Mouse (Mus musculus): ENCODE measurements around the gene Gemin4.

The Gemin4 gene

GRCm38 (mm10) chr11:76217390-76217800, at the start of gene Gemin4, which contains the start of gene Dbil5:
Gene Gemin4, minus strand, starts transcription at chr11:76217664.
Gene Dbil5, plus strand, starts transcription at chr11:76217608.
- peak; percentile 98 for DNase-seq

DNA sequence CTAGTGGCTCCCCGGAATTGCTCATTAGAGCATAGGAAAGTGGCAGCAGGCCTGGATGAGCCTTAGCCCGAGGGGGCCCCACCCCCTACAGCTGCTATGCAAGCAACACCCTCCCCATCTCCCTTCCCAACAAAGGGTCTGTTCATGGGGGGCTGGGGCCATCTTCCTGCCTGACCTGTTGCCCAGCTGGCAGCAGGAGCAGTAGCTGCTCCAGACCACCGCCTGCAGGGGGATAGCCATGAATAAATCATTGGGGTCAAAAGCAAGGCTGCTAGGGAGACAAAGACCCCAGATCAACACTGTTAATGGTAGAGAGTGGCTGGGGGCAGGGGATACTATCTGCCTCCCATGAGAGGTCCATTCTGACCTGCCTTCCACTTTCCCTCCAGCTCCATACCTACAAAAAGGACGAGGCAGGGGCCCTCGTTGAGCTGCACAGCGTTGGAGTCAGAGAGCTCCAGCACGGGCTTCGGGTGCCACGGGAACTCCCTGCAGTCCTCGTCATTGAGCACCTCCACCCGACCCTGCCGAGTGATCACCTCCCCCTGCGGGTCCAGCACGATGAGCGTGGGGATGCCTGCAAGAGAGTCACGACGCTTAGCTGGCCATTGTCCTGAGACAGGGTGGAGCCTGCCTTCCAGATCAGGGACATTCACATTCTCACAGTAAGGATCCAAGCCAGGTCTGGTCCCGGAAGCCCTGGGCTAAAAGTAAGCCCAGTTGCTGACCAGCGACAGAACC, 45.3 kb upstream of the Gemin4 start:
- no peak for DNase-seq

DNA sequence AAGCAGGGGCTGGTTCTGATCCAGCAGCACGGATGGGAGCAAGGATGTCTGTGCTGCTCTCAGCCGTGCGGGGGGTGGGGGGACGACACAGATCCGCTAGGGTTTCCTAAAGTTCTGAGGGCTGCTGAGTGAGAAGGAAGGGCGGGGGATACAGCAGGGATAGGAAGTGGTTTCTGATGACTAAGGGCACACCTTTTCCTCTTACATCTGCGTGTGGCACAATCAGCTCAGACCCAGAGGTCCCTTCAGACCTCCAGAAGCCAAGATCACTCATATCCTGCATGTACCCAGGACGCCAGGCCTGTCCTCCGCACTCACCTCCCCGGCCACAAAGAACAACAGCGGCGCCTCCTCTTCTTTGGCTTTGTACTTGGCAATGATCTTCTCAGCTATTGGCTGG, 43.8 kb upstream of the Gemin4 start:
- DNase-seq = no peak

DNA sequence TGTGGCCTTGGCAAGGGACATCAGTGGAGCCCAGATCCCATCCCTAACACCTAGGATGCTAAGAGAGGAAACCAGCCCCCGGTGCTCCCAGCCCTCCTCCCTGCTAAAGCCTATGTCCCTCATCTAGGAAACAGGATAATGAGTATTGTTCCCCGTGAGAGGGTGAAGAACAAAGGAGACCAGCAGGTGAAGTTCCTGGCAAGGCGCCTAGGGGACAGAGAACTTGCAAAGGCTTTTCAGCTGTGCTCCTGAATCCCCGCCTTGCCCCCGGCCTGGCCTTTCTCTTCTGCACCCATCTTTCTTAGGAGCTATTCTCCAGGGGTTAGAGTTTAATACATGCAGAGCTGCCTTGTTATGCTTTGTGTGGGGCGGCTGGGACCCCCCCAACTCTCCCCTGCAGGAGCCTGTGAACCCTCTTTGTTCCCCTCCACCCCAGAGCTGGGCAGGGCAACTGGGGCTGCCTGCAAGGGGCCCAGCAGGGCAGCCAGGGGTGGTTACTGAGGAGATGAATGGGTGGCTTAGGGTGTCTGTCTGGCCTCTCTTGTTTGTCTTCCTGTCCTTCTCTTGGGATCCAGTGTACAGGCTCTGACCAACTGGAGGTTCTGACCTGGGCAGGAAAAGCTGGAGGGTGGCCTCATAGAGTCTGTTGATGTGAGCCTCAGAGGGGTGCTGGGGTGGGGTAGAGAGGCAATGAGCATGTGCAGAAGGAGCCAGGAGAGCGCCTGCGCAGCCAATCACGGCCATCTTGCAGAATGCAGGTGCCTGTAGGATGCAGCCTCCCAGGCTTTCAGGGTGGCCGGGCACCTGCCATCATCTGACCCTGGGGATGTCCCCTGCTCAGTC, 43.0 kb upstream of the Gemin4 start:
- no peak for DNase-seq

DNA sequence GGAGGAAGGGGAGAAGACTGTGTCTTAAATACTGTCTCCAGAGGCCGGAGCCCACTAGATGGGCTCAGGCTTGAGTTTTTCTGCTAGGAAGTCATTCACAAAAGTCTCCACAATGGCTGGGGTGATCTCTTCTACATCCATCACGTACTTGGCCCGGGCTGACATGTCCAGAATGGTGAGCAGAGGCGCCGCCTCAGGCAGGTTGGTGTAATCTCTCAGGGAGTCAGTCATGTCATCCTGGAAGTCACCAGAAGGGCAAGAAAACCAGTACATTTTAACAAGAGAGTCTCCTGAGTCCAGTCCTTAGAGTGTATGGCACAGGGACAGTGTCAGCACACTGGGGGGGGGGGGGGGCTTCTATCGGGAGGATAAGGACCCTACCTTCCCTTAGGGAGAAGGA, 41.0 kb upstream of the Gemin4 start:
- no peak for DNase-seq

- no peak for DNase-seq
These were observed 39.9 kb upstream of the Gemin4 start for GRCm38 (mm10) chr11:76257386-76257785.

DNA sequence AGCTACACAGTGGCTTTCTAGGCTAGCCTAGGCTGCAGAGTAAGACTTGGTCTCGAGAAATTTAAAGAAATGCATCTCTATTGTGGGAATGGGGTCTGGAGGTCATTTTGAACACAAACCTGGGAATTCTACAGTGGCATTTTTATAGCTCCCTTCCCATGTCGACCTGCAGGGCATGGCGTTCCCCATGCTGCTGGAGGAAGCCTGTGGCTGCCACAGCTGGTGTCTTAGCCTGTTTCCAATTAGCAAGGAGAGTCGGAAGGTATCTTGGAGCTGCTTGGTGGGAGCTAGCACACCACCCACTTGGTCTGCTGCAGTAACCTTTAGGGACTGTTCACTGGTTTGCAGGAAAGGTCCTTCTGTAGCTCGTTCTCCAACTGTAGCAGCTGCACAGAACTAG, 38.7 kb upstream of the Gemin4 start:
- DNase-seq = no peak

- no peak for DNase-seq
These were observed 38.1 kb upstream of the Gemin4 start for GRCm38 (mm10) chr11:76255431-76256001.

- DNase-seq = no peak
These were observed 36.4 kb upstream of the Gemin4 start for GRCm38 (mm10) chr11:76253918-76254264.

DNA sequence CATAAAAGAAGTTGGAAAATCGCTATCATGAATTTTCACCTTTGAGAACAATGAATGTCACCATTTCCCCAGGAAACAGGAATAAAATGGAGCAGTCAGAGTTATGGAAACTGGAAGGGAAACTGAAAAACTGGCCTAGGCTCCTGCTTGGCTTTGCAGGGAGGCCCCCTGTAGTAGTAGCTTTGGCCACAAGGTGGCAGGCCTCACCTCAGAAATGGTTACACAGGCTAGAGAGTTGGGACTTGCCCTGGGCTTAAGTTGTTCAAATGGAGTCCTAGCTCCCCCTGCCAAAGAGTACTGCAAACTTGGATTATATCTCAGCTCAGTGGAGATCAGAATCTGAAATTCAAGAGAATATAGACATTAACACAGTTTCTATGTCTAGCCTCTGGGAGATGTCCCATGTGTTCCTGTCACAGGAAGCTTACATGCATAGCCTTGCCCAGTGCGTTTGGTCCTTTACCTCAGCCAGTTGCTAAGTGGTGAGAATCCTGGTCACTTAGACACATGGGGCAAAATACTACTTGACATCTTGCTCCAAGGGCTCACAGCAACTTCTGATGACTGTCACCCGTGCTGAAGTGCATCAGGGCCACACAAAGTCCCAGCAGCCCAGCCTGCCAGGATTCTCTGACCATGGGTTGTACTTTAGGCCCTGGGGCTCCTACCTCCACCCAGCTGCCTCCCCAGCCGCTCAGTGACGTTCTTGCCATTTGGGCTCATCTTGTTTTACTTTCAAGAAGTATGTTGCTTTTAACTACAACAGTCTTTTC, 35.9 kb upstream of the Gemin4 start:
- DNase-seq = peak; percentile 78

DNA sequence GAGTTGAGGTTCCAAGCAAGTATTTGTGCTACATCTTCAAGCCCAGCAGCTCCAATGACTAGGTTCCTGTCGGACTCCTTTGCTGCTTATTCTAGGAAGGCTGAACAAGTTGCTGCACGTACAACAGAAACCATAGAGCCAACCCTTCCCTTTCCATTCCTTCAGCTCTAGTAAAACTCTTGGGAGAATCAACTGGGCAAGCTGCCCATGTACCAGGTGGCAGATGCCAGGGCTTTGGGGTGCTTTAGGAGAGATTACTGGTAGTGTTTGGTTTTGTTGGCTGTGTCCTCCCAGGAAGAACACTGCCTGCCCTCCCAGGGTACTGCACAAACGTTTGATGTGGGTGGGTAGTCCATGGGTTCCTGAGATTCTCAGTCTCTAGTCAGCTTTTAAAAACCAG, 34.6 kb upstream of the Gemin4 start:
- DNase-seq = no peak

- no peak for DNase-seq
These were observed 29.8 kb upstream of the Gemin4 start for GRCm38 (mm10) chr11:76247239-76247638.

DNA sequence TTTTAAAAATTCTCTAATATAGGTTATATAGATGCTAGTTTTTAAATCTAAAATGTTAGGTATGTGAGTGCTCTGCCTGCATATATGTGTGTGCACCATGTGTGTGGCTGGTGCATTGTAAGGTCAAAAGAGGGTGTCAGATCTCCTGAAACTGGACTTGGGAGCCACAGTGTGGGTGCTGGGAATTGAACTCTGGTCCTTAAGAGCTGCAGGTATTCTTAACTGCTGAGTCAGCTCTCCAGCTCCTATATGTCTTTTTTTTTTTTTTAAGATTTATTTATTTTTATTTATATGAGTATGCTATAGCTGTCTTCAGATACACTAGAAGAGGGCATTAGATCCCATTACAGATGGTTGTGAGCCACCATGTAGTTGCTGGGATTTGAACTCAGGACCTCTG, 29.0 kb upstream of the Gemin4 start:
- DNase-seq = no peak

- DNase-seq = no peak
These were observed 26.5 kb upstream of the Gemin4 start for GRCm38 (mm10) chr11:76243811-76244546.

DNA sequence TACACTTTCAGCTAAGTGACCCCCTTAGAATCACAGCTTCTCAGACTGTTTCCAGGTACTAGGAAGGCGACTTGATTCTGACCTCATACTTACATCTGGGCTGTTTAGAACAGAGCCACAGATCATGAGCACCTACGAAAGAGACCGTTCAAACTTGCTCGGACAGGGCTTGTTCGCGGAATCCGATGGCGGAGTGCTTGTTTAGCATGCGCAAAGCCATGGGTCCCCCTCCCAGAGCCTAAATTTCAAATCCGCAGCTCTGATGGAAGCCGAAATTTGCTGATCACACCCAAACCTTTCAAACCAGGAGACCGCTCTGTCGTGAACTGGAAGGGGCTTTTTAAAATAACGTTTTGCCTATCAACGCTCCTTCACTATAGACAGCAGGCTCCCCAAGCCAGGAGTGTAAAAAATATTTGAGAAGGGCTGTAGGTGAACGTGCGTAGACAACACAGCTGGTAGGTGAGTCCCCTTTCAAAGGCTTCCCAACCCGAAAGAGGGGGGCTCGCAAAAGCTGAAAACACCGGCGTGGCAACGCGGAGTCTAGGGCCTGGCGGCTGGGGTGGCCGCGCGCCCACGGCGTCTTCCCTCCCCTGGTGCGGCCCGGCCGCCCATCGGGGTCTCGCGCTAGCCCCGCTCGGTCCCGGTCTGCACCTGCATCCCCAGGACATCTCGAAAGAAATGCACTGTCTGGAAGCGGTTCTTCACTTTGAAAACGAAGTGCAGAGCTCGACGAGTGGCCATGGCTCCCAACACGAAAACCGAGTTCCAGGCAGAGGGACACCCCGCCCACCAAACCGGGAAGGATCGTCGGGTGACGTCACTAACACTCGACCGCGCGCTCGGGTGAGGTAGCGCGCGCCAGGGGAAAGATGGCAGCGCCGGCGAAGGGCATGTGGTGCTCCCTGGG, 25.7 kb upstream of the Gemin4 start, which contains the start of the genes Mrm3 and Glod4:
Gene Mrm3 (plus strand): TSS at position 815 of the 910 bp plus-strand sequence.
Gene Glod4 (minus strand): TSS at position 825 of the 910 bp plus-strand sequence.
- peak; percentile 94 for DNase-seq

GRCm38 (mm10) chr11:76239750-76240149, 22.3 kb upstream of the Gemin4 start:
- no peak for DNase-seq

- no peak for DNase-seq
These were observed 18.7 kb upstream of the Gemin4 start for GRCm38 (mm10) chr11:76236136-76236535.

DNA sequence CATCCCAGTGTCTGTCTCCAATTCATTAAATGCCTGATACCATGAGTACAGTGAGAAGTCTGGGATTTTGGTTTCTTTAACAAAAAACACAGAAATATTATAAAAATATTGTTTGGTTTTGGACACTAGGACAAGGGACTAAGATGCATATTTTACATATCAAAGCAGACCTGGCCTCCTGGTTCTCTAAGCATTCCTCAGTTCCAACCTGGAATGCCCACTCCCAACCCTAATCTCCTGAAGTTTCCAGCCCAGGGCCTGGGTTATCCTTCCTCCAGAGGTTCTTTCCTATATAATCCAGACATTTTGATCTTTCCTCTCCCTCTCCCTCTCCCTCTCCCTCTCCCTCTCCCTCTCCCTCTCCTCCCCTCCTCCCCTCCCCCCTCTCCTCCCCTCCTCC, 7.6 kb upstream of the Gemin4 start:
- no peak for DNase-seq

DNA sequence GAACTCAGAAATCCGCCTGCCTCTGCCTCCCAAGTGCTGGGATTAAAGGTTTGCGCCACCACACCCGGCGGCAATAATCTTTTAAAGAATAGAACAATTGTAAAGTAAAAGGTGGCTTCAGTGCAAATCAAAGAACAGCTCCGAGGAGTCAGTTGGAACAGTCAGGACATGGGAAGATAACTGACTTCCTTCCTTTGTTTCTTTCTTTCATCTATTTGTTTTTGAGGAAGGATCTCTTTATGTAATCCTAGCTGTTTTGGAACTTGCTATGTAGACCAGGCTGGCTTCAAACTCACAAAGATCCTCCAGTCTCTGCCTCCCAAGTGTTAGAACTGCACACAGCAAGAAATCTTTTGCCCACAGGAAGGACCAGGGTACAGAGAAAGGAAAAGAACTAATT, 7.2 kb upstream of the Gemin4 start:
- DNase-seq = no peak

GRCm38 (mm10) chr11:76216681-76217389, 629 bp downstream of the Gemin4 start:
- no peak for DNase-seq

All from right cerebral cortex, adult 18-20 months (tissue).